Mouse (Mus musculus): Measurements from ENCODE around the gene Anks6.

The Anks6 gene

DNA sequence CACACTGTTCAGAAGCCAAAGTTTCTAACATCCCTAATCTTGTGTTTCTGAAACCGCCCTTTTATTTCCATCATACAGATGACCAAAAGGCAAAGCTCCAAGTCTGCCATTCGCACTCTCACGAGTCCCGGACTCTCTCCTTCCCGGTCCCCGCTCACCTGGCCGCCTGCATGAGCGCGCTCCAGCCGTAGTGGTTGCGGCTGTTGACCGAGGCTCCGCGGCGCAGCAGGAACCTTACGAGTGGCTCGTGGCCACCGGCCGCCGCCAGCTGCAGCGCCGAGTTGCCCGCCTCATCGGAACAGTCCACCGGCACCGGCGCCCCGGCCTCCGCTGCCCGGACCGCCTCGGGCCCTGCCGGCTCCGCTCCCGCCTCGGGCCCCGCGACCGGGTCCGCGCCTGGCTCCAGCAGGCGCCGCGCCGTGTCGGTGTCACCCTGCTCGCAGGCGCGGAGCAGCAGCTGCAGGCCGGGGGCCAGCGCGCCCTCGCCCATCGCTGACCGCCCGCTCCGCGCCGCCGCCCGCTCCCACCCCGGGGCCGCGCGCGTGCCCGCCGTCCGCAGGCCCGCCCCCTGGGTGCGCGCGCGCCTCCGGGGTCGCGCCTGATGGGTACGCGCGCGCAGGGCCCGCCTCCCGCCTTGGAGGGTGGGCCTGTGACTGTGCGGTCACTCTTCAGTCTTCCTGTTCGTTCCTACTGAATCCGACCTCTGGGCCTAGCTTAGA is at the start of gene Anks6:
Anks6 (minus strand) TSS at position 637 of the 719 bp plus-strand sequence.
- peak; percentile 68 to 92 for DNase-seq

GRCm38 (mm10) chr4:47103561-47103960 is 46.3 kb upstream of the Anks6 start:
- DNase-seq = no peak

GRCm38 (mm10) chr4:47093647-47094046 is 36.4 kb upstream of the Anks6 start:
- no peak for DNase-seq

DNA sequence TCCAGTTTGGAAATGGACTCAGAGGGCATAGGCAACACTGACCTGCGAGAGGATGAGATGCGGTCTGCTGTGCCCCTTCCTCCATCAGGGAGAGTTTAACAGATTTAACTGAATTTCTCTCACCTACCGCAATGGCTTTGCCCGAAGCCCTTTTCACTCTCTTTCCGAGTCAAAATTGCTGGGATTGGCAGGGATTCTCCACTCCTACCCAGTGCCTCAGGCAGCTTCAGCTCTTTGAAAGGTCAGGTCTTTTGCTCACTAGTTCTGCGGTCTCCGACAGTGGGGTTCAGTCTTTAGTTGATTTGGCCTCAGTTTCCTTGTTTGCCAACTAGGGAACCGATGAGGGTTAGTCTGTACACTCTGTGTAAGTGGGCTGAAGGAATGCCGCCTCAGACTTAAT is 35.9 kb upstream of the Anks6 start:
- no peak for DNase-seq

- DNase-seq = peak in 1 of 2 experiments; percentile 14
Measured at GRCm38 (mm10) chr4:47092387-47093021, 35.3 kb upstream of the Anks6 start.

GRCm38 (mm10) chr4:47091493-47092386 is 34.5 kb upstream of the Anks6 start, which contains the start of gene Galnt12:
Gene Galnt12, plus strand, starts transcription at chr4:47091909.
- peak in 1 of 2 experiments; percentile 12 for DNase-seq

DNA sequence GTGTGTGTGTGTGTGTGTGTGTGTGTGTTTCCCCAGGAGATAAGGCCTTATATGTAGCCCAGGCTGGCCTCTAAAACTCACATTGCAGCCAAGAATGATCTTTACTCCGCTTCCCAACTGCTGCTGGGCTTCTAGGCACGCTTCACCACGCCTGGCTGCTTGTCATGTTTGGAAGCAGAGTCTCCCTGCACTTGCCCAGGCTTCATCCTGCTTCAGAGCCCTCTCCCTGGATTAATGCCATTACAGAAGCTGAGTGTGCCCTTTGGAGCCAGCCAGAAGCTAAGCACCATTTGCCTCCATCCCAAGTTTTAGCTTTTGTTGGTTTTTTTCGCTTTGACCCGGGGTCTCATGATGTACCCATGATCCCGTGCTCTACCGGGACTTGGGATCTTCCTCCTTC is 31.4 kb upstream of the Anks6 start:
- no peak for DNase-seq

GRCm38 (mm10) chr4:47083824-47084223 is 26.6 kb upstream of the Anks6 start:
- DNase-seq = no peak

GRCm38 (mm10) chr4:47080647-47081010 is 23.4 kb upstream of the Anks6 start:
- no peak for DNase-seq

GRCm38 (mm10) chr4:47079997-47080646 is 22.9 kb upstream of the Anks6 start:
- no peak for DNase-seq

- no peak for DNase-seq
Measured at GRCm38 (mm10) chr4:47075054-47075453, 17.8 kb upstream of the Anks6 start.

GRCm38 (mm10) chr4:47060900-47061299 is 3.7 kb upstream of the Anks6 start:
- DNase-seq = peak in 1 of 2 experiments; percentile 32

GRCm38 (mm10) chr4:47057510-47058325 is 491 bp upstream of the Anks6 start:
- DNase-seq = peak in 1 of 2 experiments; percentile 34

GRCm38 (mm10) chr4:47055570-47056080 is 1.6 kb downstream of the Anks6 start:
- no peak for DNase-seq

- DNase-seq = peak in 1 of 2 experiments; percentile 17
Measured at GRCm38 (mm10) chr4:47055170-47055569, 2.1 kb downstream of the Anks6 start.

- peak in 1 of 2 experiments; percentile 6 for DNase-seq
Measured at GRCm38 (mm10) chr4:47051905-47052304, 5.3 kb downstream of the Anks6 start.

DNA sequence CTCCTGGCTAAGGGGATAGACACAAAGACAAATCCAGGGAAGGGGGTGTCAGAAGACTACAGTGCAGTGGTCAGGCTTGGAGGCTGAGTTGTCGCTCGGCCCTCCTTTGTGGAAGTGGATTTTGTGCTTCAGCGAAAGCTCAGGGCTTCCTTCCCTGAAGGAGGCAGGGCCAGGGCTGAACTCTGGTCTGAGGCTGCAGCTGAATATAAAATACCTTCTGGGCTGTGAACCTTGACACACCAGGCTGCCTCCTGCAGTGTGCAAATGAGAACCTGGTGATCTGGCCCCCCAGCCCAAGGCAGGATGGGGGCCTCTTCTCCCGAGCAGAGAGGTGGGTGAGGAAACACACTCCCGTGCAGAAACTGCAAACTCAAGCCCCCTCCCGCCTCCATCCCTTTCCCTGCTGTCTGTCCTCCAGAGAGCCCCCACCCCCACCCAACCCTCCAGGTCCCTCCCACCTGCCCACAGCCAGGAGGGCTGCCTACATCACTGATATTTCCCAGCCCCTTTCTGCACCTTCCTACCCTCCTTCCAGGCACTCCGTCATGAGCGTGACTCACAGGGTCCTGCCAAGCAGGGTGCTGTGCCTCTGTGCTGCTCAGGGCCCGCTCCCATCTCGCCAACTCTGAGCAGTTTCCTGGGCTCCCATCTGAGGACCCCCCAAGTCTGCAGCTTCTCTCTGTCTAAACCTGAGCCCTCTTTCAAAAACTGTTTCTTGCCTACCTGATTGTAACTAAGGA is 6.4 kb downstream of the Anks6 start:
- DNase-seq = no peak

GRCm38 (mm10) chr4:47050167-47050566 is 7.1 kb downstream of the Anks6 start:
- peak; percentile 88 to 95 for DNase-seq

GRCm38 (mm10) chr4:47049216-47049615 is 8.0 kb downstream of the Anks6 start:
- peak in 1 of 2 experiments; percentile 33 for DNase-seq

DNA sequence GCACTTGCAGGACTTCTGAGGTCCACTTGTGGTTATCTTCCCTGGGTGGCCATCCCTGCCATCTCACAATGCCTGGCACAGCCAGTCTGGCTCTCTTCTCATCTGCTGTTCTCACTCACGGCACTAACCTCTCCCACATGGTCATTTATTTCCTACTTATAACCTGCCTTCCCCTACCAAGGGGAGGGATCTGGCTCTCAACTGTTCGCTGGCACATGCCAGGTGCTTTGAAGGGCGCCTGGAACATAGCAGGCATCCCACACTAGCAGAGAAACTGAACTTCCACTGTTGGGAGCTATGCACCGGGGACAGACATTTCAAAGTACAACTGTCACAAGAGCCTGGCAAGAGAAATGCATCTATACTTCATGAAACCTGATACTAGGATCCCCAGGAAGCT is 9.5 kb downstream of the Anks6 start:
- DNase-seq = peak in 1 of 2 experiments; percentile 5

- DNase-seq = peak in 1 of 2 experiments; percentile 27
Measured at GRCm38 (mm10) chr4:47046974-47047373, 10.3 kb downstream of the Anks6 start.

Data from cerebellum, adult 18-20 months (tissue).